Mouse (Mus musculus): ENCODE data around the gene Fndc10. TPM values are rescaled to one million over a fixed set of nuclear protein-coding genes. Genes with fewer than 3 reads are reported as not detected.

Gene Fndc10
- polyA plus RNA-seq, 1 experiment from 2014 or later = 0.78 TPM

DNA sequence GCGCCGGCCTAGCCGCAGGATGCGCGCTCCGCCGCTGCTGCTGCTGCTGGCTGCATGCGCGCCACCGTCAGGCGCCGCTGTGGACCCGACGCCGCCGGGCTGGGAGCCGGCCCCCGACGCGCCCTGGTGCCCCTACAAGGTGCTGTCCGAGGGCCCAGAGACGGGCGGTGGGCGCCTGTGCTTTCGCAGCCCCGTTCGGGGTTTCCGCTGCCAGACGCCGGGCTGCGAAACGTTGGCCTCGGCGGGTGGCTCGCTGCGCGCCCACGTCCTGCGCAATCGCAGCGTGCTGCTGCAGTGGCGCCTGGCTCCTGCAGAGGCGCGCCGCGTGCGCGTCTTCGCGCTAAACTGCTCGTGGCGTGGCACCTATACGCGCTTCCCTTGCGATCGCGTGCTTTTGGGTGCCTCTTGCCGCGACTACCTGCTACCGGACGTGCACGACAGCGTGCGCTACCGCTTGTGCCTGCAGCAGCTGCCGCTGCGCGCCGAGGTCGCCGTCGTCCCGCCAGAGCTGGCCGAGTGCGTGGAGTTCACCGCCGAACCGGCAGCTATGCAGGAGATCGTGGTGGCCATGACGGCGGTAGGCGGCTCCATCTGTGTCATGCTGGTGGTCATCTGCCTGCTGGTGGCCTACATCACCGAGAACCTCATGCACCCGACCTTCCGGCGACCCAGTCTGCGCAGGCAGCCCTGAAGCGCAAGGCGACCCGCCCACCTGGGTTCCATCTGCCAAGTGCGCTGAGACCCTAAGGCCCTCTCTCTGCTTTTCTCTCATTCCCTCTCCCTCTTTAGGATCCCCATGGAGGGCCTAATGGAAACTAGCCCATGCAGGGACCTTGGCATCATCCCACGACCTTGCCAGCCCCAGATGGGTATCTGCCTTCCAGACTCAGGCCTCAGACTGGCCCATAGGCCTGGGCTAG is 600 bp downstream of the Fndc10 start:
- peak overlapping the region; percentile 86 for H3K27ac ChIP-seq

GRCm38 (mm10) chr4:155695531-155696062 is 1.5 kb downstream of the Fndc10 start:
- no peak for DNase-seq (ENCODE audit: low spot score)
- 0 out of 2 replicates have a peak overlapping the region, but pooled peaks have one; percentile 79 for H3K4me3 ChIP-seq
- no peak overlapping the region for H3K27ac ChIP-seq
- no peaks in the 10 kb centered on the region for H3K9me3 ChIP-seq
- H3K4me1 ChIP-seq = peaks cover 27% of the 10 kb centered on the region
- WGBS = 71% methylated on average over 4 of the region's 4 CpGs
- peaks cover 51% of the 10 kb centered on the region for H3K27me3 ChIP-seq (ENCODE audit: insufficient read depth, poor library complexity, severe bottlenecking)
- H3K36me3 ChIP-seq = no peaks in the 10 kb centered on the region

More for the DNA sequence above, 600 bp downstream of the Fndc10 start:
- Histone ChIP-seq H3K4me1 (peaks cover 27% of the 10 kb centered on the region), H3K4me3 (peak overlapping the region; percentile 79), H3K36me3 (no peaks in the 10 kb centered on the region), H3K9me3 (no peaks in the 10 kb centered on the region), H3K27me3 (ENCODE audit: insufficient read depth, poor library complexity, severe bottlenecking) (peaks cover 53% of the 10 kb centered on the region)
- DNase-seq (ENCODE audit: low spot score) = no peak
- 2% methylated on average over 92 of the region's 92 CpGs for WGBS

GRCm38 (mm10) chr4:155696261-155697255 is 2.4 kb downstream of the Fndc10 start:
- Histone ChIP-seq H3K36me3 (no peaks in the 10 kb centered on the region), H3K27me3 (ENCODE audit: insufficient read depth, poor library complexity, severe bottlenecking) (peaks cover 43% of the 10 kb centered on the region), H3K4me3 (0 out of 2 replicates have a peak overlapping the region, but pooled peaks have one; percentile 2), H3K9me3 (no peaks in the 10 kb centered on the region), H3K4me1 (peaks cover 27% of the 10 kb centered on the region), H3K27ac (no peak overlapping the region; the same call in 1 of the 2 replicates)
- 66% methylated on average over 16 of the region's 16 CpGs for WGBS
- DNase-seq (ENCODE audit: low spot score) = no peak

DNA sequence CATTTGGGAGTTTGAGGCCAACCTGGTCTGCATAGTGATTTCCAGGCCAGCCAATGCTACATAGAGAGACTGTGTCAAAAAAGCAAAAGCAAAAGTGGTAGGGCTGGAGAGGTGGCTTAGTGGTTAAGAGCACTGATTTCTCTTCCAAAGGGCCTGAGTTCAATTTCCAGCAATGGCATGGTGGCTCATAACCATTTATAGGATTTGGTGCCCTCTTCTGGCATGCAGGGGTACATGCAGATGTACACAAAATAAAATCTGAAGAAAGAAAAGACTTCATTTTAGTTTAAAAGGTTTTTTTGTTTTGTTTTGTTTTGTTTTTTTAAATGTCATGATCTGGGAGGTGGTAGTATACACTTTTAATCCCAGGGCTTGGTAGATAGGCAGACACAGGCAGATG is 6.3 kb downstream of the Fndc10 start:
- DNase-seq (ENCODE audit: low spot score) = no peak

GRCm38 (mm10) chr4:155703425-155703929 is 9.3 kb downstream of the Fndc10 start:
- DNase-seq (ENCODE audit: low spot score) = no peak
- Histone ChIP-seq H3K36me3 (0 out of 2 replicates have a peak, but pooled peaks cover 2% of the 10 kb centered on the region), H3K27me3 (ENCODE audit: insufficient read depth, poor library complexity, severe bottlenecking) (no peaks in the 10 kb centered on the region), H3K4me3 (no peak overlapping the region), H3K9me3 (no peaks in the 10 kb centered on the region), H3K4me1 (peaks cover 5% of the 10 kb centered on the region), H3K27ac (no peak overlapping the region)
- 93% methylated on average over 4 of the region's 4 CpGs for WGBS

More for the DNA sequence above, 6.3 kb downstream of the Fndc10 start:
- peaks cover 16% of the 10 kb centered on the region for H3K27me3 ChIP-seq (ENCODE audit: insufficient read depth, poor library complexity, severe bottlenecking)
- no peaks in the 10 kb centered on the region for H3K36me3 ChIP-seq
- H3K9me3 ChIP-seq = no peaks in the 10 kb centered on the region
- no peak overlapping the region for H3K4me3 ChIP-seq
- no peak overlapping the region for H3K27ac ChIP-seq
- H3K4me1 ChIP-seq = peaks cover 12% of the 10 kb centered on the region

GRCm38 (mm10) chr4:155704721-155705591 is 10.8 kb downstream of the Fndc10 start, which contains the start of gene Ssu72:
Ssu72 (plus strand) TSS chr4:155704800.
- Histone ChIP-seq H3K4me1 (peaks cover 15% of the 10 kb centered on the region), H3K4me3 (peak within 1 kb of the TSS; percentile 99), H3K27me3 (ENCODE audit: insufficient read depth, poor library complexity, severe bottlenecking) (no peaks in the 10 kb centered on the region), H3K27ac (peak within 1 kb of the TSS; percentile 99), H3K36me3 (0 out of 2 replicates have a peak, but pooled peaks cover 2% of the 10 kb centered on the region), H3K9me3 (no peaks in the 10 kb centered on the region)
- peak; percentile 97 for DNase-seq (ENCODE audit: low spot score)
- WGBS = under 1% methylated on average over 83 of the region's 83 CpGs

DNA sequence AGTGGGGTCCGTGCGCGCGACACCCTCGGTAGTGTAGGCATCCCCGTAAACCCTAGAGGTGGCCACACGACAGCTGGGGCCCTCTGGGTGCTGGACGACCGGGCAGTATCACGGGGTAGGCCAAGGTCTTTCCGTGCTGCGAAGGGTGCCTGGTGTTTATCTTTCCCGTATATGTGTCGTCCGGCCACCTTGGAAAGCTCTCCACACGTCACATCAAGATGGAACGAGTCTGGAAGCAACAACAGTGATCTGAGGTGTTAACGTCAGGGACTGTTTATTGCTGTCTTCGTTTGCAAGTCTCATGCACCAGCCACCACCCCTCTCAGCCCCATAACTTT is 11.4 kb downstream of the Fndc10 start:
- Histone ChIP-seq H3K4me1 (peaks cover 15% of the 10 kb centered on the region), H3K27me3 (ENCODE audit: insufficient read depth, poor library complexity, severe bottlenecking) (no peaks in the 10 kb centered on the region), H3K4me3 (peak overlapping the region; percentile 99), H3K9me3 (no peaks in the 10 kb centered on the region), H3K36me3 (0 out of 2 replicates have a peak, but pooled peaks cover 2% of the 10 kb centered on the region), H3K27ac (peak overlapping the region; percentile 99)
- no peak for DNase-seq (ENCODE audit: low spot score)
- under 1% methylated on average over 19 of the region's 19 CpGs for WGBS

GRCm38 (mm10) chr4:155708582-155708981 is 14.4 kb downstream of the Fndc10 start:
- 83% methylated on average over 2 of the region's 2 CpGs for WGBS
- Histone ChIP-seq H3K27me3 (ENCODE audit: insufficient read depth, poor library complexity, severe bottlenecking) (no peaks in the 10 kb centered on the region), H3K4me3 (no peak overlapping the region), H3K4me1 (peaks cover 15% of the 10 kb centered on the region), H3K9me3 (no peaks in the 10 kb centered on the region), H3K27ac (no peak overlapping the region), H3K36me3 (0 out of 2 replicates have a peak, but pooled peaks cover 2% of the 10 kb centered on the region)
- DNase-seq (ENCODE audit: low spot score) = no peak

- peaks cover 2% of the 10 kb centered on the region; the same call in 1 of the 2 replicates for H3K36me3 ChIP-seq
- no peak overlapping the region for H3K4me3 ChIP-seq
- no peaks in the 10 kb centered on the region for H3K9me3 ChIP-seq
- H3K4me1 ChIP-seq = peaks cover 15% of the 10 kb centered on the region
- H3K27me3 ChIP-seq (ENCODE audit: insufficient read depth, poor library complexity, severe bottlenecking) = no peaks in the 10 kb centered on the region
- no peak overlapping the region for H3K27ac ChIP-seq
- DNase-seq (ENCODE audit: low spot score) = no peak
Observed at GRCm38 (mm10) chr4:155708988-155709387, 14.8 kb downstream of the Fndc10 start.

- Histone ChIP-seq H3K36me3 (peaks cover 19% of the 10 kb centered on the region), H3K27me3 (ENCODE audit: insufficient read depth, poor library complexity, severe bottlenecking) (no peaks in the 10 kb centered on the region), H3K4me1 (peaks cover 15% of the 10 kb centered on the region), H3K27ac (no peak overlapping the region), H3K9me3 (no peaks in the 10 kb centered on the region), H3K4me3 (no peak overlapping the region)
- WGBS = 66% methylated on average over 6 of the region's 6 CpGs
- DNase-seq (ENCODE audit: low spot score) = no peak
Observed at GRCm38 (mm10) chr4:155710521-155711252, 16.5 kb downstream of the Fndc10 start.

DNA sequence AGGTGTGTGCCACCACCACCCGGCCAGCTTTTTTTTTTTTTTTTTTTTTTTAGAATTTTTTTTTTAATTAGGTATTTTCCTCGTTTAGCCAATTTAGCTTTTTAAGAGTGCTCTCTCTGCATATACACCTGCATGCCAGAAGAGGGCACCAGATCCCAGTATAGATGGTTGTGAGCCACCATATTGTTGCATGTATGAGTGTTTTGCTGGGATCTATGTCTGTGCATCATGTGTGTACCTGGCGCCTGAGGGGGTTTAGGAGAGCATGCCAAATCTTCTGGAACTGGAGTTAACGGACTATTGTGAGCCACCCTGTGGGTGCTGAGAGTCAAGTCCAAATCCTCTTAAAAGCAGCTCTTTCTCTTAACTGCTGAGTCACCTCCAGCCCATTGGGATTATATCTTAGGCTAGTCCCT is 27.5 kb downstream of the Fndc10 start:
- H3K9me3 ChIP-seq = no peaks in the 10 kb centered on the region
- H3K4me1 ChIP-seq = no peaks in the 10 kb centered on the region
- H3K4me3 ChIP-seq = no peak overlapping the region
- no peak for DNase-seq (ENCODE audit: low spot score)
- H3K27me3 ChIP-seq (ENCODE audit: insufficient read depth, poor library complexity, severe bottlenecking) = no peaks in the 10 kb centered on the region
- WGBS = 79% methylated on average over 4 of the region's 4 CpGs
- no peak overlapping the region for H3K27ac ChIP-seq
- H3K36me3 ChIP-seq = peaks cover 37% of the 10 kb centered on the region
